Mouse (Mus musculus): Measurements from ENCODE around the gene Gm20479. TPM values are rescaled to one million over a fixed set of nuclear protein-coding genes. Genes with fewer than 3 reads are reported as not detected.

Gm20479 gene
- polyA plus RNA-seq, 1 experiment: not detected

DNA sequence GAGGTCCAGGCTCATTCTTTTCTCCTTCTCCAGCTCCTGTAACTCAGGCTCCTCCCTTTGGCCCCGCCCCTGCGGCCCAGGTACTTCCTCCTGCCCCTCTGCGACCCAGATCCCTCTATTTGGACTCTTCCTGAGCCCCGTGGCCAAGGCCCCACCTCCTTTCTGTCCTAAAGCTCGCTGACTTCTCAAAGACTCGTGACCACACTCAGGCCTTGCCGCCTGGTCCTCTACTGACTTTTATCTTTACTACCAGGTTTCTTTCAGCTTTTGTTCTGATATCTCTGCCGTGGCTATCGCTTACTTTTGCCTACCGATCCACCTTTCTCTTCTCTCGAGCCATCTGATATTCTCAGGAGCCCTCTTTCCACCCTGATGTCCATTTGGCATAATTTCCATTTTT lies 10.8 kb upstream of the Gm20479 start:
- no peak for DNase-seq (ENCODE audit: low read depth)

DNA sequence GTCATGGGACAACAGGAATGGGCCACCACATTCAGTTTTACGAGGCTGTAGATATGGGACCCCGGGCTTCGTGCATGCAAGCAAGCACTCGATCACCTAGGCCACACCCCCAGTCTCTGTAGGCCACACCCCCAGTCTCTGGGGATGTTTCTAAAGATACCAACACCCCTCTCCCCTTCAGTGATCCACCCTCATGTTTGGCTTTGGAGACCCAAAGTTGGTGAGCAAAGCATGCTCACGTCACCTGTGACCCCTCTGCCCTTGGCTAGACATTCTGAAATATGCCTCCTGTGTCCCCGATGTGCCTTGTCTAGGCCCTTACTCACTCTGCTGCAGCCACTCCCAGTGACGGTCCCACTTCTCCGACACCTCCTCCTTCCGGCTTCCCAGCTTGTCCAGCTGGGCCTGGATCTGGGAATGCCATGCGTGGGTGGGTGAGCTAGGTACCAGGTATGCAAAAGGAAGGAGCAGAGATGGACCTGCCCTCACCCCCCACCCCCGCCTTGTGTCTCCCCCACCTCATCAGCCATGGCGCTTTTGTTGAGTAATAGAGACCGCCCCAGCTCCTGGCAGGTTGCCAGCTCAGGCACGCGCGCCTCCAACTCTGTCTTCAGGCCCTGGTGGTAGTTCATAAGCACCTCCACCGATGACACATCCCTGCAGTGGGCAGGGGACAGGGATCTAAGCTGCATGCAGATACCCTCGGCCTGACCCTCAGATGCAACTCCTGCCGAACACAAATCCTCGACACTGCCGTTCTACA lies 9.0 kb upstream of the Gm20479 start:
- no peak for DNase-seq (ENCODE audit: low read depth)

DNA sequence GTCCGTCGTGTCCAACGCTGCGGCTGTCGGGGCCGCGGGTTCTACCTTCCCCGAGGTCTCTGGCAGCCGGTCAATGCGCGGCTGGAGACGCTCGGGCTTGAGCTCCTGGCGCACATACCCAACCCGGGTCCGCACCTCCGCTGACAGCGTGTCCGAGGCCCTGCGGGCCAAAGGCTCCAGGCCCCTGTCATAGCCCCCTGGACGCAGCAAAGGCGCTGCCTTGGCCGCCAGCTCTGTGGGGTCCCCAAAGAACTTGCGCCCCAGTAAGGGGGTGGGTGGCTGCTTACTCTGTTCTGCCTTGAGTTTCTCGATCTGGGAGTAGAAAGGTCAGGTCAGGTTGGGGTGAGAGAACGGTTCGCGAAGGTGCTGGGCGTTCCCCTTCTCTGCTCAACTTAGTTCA lies 7.2 kb upstream of the Gm20479 start:
- no peak for DNase-seq (ENCODE audit: low read depth)

DNA sequence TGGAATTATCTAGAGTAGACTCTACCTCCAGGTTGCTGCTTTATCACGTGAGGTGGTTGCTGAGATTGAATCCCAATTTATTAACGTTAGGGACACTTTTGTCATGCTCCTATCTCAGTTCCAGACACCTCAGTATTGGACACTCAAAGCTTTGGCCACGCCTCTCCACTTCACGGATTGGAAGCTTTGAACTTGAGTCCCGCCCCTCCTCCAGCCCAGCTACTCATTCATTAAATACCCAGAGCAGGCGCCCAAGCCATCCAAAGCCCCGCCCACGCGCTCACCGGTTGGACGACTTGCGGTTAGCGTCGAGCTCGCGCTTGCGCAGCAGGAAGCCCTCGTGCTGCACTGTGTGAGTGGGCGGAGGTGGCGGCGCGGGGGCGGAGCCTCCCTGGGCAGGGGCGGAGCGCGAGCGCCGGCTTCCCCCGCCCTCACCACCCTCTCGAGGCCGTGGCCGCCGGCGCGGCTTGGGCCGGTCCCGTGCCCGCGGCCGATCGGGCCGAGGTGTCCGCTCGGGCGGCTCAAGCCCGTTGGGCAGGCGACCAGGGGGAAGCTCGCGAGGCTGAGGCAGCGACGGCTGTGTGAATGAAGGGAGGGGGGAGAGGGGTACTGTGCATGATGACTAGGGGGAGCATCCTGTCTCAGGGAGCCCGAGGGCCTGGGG lies 4.2 kb upstream of the Gm20479 start:
- DNase-seq (ENCODE audit: low read depth): peak; percentile 79

DNA sequence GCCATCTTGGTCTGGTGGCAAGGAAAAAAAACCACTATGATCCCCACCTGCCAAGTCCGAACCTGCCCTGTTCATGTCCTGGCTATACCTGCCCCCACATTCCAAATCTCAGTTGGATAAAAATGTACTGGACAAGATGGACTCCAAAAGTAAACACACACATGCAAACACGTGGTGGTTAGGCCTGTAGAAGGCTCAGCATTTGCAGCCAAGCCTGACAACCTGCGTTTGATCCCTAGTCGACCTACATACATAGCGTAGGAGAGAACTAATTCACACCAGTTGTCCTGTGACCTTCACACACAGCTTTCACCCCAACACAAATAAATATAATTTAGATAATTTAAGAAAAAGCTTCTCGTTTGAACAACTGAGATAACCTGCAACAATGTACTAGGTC lies 3.5 kb upstream of the Gm20479 start:
- DNase-seq (ENCODE audit: low read depth): no peak

DNA sequence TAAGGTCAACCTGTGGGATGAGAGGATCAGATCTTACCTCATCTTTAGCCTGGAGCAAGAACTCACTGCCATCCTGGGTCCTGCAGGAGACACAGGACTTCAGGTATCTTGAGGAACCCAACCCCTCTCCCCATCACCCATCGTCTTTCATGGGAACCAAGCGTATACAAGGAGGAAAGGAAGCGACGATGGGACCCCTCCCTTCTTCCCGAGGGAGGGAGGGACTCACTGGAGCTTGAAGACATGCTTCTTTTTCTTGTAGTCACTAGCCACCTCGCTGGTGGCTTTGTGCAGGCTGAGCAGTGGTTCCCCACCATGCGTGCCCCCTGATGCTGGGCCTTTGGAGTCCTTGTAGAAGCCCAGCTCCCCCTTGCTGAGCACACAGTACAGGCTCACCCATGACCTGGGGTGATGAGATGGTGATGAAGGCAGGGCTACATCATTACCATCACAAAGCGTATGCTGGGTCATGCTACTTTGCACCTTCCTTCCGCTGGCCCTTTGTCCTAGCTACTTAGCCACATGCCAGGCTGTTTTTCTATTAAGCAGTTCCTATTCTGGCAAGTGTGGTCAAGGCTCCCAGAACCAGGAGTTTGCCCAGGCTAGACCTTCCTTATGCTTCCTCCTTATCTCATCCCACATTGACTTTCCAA lies 2.6 kb upstream of the Gm20479 start:
- DNase-seq (ENCODE audit: low read depth): no peak

DNA sequence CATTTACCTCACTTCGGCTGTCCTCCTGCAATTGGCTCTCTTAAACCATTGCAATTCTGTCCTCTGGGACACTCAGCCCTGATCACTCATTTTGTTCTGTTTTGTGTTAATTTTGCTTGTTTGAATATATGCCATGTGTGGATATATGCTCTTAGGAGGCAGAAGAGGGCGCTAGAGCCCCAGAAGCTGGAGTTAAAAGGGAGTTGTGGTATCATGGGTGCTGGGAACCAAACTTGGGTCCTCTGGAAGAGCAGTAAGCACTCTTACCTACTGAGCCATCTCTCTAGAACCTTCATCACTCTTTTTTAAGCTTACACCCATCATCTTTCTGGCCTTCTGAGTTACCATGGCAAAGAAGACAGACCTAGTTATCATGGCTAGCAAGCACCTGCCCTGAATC lies 1.9 kb upstream of the Gm20479 start:
- DNase-seq (ENCODE audit: low read depth): no peak

DNA sequence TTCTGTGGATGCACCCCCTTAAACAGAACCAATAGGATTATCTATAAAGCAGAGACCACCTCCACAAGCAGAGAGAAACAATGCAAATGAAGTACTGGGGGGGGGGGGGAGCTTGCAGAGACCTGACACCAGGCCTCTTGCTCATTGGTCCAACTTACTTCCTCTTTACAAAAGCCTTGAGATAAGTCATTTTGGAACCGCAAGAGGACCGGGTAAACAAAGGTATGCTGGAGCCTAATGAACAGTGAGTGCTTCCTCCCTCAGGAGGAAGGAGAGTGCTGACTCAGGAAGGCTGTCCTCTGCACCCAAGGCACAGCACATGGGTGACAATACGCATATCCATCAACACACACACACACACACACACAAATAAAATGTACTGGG lies 368 bp upstream of the Gm20479 start:
- DNase-seq (ENCODE audit: low read depth): no peak

DNA sequence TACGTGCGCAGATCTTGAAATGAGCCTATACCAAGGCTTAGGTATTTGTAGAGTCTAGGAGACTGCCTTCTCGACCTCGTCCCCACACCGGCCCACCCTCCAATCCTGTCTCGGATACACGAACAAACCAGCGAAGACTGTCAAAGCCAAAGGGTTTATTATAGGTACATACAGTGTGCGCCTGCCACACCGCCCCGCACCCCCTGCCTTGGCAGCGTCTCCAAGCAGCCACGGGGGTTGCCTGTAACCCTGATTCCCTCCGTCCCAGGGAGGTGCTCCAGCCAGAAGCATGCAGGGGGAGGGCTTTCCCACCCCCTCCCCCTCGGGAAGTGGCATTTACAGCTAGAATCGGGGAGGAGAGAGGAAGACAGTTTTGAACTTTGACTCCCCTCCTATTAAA lies 971 bp downstream of the Gm20479 start:
- DNase-seq (ENCODE audit: low read depth): no peak

DNA sequence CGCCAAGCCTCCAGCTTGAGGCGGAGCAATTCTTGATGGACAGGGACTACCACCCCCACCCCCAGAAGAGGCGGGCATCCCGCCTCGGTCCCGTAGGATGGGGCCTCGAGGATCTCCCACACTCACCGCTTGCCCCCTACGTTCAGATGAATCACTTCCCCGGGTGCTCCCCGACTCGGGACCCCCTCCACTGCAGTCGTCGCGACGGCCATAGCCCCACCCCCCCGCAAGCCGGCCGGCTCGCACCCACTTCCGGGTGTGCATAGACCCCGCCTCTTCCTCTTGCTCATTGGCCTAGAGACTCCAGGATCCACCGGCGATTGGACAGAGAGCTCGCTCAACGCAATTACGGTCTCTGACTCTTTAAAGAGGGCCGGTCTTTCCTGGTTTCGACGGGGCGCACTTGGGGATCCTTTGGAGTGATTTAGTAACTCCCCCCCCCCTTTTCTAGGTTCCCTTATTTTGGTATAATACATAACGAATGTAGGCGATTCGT lies 1.4 kb downstream of the Gm20479 start, which contains the start of gene Shkbp1:
Gene Shkbp1 (minus strand): TSS at position 275 of the 496 bp plus-strand sequence.
- no peak for DNase-seq (ENCODE audit: low read depth)

DNA sequence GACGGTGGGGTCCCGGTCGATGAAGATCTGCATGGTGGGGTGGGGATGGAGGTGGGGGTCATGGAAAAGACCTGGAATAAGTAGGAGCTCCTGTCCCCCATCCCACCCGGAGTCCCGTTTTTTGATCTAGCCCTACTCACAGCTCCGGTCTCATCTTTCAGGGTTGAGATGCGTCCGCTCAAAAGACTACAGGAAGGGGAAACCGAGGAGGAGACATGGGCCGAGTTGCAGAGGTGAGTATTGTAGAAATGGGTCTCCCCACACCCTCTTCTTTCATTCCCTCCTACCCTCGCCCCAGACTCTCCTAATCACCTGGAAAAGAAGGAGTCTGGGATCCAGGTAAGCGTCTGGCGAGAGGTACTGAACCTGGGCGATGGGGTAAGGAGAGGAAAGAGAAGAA lies 2.0 kb downstream of the Gm20479 start:
- DNase-seq (ENCODE audit: low read depth): no peak

DNA sequence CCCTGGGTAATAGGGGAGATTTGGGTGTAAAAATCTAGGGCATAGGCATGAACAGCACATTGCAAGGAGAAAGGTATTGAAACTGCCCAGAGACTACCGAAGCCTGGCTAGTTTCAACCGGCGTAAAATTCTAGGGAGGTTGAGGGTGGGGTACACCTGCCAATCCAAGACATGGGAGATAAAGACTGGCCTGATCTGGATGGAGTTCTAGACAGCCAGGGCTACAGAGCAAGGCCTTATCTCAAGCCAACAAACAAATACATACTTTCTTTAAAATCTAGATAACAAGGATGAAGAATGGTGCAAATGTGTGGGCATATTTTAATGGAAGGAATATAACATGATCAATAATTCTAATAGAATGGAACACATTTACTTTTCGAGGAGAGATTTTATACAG lies 2.4 kb downstream of the Gm20479 start:
- DNase-seq (ENCODE audit: low read depth): no peak

DNA sequence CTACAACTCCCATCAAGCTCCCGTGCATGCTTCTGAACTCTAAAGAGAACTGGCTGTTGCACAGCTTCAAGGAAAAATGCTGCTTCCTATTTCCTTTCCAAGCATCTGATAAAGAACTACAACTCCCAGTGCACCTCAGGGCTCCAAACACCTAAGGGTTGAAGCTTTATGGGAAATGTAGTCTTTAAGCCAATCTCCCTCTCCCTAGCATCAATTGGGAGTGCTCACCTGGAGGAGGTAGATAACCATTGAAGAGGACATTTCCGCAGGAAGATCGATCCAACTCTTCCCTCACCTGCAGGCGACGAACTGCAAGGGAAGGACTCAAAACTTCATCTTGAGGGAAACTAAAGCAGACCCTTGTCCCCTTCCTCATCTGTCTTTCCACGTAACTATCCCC lies 3.1 kb downstream of the Gm20479 start:
- no peak for DNase-seq (ENCODE audit: low read depth)

DNA sequence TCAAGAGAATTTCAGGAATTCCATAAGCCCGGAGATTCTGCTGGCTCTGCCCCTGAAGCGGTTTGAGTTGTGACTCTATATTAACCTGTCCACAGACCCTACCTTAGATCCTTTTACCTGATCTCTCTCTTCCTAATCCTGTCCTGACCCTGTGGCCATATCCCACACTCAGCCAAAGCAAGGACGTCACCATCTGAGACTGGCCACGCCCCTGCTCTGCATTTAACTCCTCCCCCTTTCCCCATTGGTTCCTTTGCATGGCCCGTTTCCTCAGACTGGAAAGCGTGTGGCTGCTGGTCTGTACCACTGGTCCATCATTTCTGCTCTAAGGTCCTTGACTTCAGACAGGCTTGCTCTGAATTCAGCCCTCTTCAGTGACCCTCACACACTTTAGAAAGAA lies 11.8 kb downstream of the Gm20479 start:
- DNase-seq (ENCODE audit: low read depth): no peak

DNA sequence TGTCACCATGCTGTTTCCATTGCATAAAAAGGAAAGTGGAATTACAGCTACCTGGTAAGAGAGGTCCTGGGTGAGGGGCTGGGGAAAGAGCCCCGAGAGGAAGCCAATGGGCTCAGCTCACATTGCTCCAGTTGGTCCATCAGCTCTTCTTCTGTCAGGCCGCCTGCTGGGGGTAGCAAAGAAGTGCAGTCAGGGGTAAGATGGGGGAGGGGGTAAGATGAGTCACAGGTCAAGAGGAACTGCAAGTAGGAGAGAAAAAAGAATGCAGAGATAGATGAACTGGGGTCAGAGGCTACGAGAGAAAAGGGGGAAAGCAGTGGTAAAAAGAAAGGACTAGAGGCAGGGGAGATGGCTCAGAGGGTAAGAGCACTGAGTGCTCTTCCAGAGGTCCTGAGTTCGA lies 14.6 kb downstream of the Gm20479 start:
- no peak for DNase-seq (ENCODE audit: low read depth)

DNA sequence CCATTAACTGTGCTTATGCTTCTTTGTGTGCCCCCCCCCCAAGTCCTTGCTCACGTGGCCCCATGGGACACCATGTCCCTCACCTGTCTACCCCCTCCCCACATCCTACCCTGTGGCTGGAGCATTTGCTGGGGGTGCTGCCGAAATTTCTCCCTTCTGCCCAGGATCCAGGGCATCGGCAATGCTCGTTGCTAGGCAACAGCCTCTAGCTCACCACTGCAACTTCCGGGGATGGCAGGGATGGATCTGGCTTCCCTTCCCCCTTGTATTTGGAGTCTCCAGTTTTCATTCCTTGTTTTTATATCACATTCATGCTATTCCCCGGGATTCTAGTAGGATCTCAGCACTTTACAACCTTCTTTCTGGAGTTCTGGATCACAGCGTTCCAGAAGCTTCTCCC lies 17.7 kb downstream of the Gm20479 start:
- no peak for DNase-seq (ENCODE audit: low read depth)

DNA sequence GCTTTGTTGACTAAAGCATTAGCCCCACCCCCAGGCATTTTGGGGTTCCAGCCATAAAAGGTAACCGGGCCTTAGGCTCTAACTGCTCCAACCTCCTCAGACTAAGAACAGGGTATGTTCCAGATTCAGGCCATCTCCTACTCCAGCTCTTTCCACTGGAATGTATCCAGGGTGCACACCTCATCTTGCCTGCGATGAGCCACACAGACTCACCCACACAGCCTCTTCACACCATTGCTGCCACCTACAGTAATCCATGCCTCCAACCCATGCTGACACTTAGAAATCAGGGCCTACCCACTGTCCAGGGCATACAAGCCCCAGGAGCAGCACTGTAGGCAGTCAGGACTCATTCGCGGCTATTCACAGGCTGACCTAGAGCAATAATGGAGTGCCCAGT lies 18.1 kb downstream of the Gm20479 start:
- DNase-seq (ENCODE audit: low read depth): no peak

DNA sequence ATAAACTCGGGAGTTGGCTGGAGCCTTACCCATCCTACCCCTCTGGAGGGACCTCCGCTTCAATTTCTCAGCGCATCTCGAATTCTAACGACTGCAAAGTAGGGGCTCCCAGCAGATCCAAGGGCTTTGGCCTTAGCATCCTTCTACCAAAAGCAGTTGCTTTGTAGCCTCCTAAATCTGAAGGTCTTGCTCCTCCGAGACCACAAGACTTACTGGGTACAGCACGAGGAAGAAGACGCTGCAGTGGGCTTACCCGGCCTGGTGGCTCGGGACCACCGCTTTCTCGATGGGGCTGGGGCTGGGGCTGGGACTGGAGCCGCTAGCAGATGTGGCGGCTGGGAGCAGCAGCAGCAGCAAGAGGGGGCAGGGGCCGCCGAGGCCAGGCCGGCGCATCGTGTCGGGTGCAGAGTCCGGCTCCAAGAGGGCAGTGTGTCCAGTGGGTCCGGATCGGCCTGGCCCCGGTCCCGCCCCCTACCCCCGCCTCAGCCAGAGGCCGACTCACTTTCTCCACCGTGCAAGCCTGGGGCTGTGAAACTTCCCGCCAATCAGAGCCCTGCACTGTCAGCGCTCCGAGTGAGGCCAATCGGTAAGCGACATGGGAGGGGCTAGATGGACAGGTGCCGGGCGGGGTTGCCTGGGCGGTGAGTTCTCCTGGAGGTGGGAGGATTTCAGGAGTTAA lies 19.9 kb downstream of the Gm20479 start, which contains the start of gene Ltbp4:
Gene Ltbp4 (minus strand): TSS at position 518 of the 679 bp plus-strand sequence.
- no peak for DNase-seq (ENCODE audit: low read depth)

DNA sequence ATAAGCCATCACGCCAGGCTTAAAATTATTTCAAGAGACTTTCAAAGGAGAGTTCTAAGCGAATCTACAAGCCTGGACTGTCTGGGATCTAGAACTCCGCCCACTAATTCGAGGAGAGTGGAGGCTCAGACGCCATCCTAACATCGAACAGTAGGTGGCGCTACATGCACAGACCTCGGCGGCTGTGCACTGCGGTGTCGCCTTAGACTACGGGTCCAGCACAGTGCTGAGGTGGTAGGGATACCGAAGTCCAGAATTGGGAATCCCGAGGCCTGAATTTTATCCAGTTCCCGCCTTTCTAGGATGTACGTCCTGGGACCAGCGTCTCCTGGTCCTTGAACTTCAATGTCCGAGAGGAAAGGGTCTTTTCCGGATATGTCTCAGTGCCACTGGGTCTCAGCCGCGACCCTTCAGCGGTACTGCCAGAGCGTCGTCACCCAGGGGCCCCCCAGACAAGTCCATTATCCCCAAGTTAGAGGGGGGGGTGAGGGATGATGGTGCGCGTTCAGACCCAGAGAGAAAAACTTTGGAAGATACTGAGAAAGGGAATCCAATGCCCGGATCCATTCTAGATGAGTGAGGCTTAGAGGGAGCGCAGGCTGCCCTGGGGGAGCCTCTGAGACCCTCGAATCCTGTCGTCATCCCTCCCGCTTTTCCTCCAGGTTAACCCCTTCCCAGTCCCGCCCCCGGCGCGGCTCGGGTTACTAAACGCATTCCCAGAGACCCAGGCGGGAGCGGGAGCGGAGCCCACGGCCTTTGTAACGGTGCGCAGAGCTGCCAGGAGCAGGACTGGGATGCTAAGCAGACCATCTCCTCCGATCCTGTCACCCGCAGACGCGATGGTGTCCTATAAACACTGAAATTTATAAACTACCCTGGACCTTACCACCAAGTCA lies 21.0 kb downstream of the Gm20479 start:
- no peak for DNase-seq (ENCODE audit: low read depth)

DNA sequence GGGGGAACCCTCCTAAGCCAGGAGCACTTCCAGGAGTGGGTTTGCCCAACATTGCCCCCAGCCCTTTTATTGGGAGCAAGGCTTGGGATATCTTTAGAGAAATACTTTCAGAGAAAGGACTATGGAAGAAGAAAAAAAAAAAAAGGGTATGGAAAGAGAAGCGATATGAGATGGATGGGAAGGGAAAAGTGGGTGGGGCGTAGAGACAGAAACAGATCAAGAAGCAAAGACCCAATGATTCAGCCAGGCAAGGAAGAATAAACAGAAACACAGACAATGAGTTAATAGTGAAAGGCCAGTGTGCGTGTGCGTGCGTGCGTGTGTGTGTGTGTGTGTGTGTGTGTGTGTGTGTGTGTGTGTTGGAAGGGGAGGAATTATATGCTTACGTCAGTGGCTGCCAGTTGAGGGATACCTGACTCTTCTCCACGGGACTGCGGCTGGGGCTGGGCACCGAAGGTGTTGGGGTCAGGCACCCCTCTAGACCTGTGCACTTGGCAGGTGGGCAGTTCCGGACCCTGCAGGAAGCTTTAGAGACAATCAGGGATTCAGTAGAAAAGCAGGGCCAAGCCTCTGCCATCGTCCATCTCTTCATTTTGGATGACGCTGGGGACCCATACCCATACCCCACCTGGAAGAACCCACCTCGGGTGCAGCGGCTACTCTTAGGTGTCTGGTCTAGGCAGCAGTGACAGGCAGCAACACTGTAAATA lies 22.1 kb downstream of the Gm20479 start:
- no peak for DNase-seq (ENCODE audit: low read depth)

Data from gonadal fat pad, adult 2 months (tissue).